Mouse (Mus musculus) lung, adult 2 months (tissue): Measurements from ENCODE around the gene Prr14.

Experiments
- CTCF ChIP-seq: fragments of 200-500 bp; IDR thresholded peaks from 2 replicates; pipeline ENCODE4 v1.5.1; 2011; ENCODE audit warnings: mild to moderate bottlenecking, low read length, control low read depth; ENCODE audit not compliant: insufficient read depth
- POLR2A ChIP-seq: fragments of 200-500 bp; IDR thresholded peaks from 2 replicates; pipeline ENCODE4 v1.6.1; 2011; ENCODE audit warnings: low read depth, mild to moderate bottlenecking, control low read depth, low read length, borderline replicate concordance; ENCODE audit errors: extremely low read depth

DNA sequence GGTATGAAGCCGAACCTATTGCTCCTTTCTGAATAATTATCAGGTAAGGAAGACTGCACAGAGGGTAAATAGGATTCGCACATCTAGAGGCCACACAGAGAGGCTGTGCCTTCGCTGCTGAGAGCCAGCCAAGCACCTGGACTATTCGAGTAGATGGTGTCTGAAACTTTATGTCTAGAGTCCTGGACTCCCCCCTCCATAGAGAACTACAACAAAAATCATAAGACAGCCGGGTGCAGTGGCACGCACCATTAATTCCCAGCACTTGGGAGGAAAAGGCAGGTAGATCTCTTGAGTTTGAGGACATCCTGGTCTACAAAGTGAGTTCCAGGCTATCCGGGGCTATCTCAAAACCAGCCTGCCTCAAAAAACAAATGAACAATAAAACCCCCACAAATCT, 9.4 kb upstream of the Prr14 start:
- TF ChIP-seq CTCF (no peak), POLR2A (no peak)
